Mouse (Mus musculus) cerebellum, postnatal 10 days (tissue): Measurements from ENCODE around the gene Setd7.

Source experiments
- DNase-seq, 2 experiments: peaks; one replicate each; pipeline ENCODE4 v3.0.0; 2021; ENCODE audit warnings: mixed read lengths in 2 of 2

The Setd7 gene

DNA sequence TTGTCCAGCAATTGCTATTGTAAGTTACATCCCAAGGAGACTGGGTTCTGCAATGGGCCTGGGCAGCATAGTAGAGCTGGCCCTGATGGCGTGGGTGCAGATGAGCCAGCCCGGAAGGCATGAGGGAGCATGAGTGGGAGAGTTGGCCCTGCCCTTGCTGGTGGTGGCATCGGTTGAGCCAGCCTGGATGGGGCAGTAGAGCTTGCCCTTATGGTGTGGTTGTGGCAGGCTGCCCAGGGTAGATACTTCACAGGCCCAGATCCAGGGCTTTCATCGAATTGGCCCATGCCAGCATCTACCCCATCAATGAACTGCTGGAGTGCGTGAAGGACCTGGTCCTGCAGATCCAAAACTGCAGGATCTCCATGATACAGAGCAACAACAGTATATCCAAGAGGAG is 48.7 kb downstream of the Setd7 start:
- DNase-seq, result peak; percentile 64 to 74

DNA sequence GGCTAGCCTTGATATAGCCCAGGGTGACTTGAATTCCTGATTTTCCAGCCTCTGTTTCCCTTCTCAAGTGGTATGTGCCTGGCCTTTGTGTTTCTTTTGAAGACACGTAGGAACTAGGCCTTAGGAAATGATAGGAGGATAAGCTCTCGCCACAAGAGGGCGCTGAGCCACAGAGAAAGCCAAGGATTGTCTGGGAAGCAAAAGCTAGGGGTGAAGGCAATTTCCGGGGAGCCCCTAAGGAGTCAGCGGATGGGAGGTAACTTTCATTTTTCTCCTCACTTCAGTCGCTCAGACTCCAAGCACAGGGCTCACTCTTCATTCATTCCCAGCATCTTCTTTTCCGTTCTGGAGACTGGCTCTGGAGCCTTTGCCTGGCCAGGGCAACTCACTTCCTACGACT is 49.8 kb downstream of the Setd7 start:
- DNase-seq, result peak; percentile 90 to 91

- peak; percentile 56 to 59 for DNase-seq
Observed at GRCm38 (mm10) chr3:51505465-51505864, 55.2 kb downstream of the Setd7 start.

DNA sequence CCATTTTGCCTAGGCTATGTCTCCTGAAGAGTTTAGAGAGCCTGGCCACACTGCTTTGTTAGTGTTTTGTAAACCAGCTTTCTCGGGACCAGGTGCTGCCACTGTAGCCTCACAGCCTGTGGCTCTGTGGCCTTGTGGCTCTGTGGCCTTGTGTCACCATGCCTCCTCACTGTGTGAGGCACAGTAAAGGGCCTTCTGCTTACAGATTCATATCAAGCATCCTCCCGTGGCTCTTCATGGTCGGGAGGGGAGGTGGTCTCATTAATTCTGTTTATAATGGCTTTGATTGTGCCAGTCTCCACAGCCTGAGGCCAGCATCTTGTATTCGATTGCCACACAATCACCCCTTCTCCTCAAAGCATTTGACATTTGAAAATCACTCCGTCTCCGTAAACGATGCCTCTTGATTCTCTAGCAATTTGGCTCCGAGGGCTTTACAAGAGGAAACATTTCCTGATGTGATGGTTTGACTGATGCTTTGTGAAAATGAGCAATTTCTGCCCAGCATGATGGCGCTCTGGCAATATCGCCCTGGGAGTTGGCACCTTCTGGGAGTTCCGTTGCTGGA is 56.2 kb downstream of the Setd7 start:
- DNase-seq, result no peak

DNA sequence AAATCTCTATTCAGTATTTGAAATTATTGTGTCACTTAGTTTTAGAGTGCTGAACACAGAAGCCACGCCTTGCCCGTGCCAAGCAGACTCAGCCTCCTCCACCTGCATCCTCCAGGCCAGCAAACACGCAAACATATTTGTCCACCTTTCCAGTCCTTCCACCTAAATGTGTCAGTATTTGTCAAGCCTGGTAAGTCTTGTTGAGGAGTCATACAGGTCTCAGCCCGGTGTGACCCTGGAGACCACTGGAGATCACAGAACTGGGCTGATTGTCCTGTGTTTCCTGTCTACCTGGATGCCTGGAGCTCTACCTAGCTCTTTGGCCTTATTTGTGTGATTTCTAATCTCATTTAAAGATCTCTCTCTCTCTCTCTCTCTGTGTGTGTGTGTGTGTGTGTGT is 60.8 kb downstream of the Setd7 start:
- DNase-seq, result no peak

GRCm38 (mm10) chr3:51498659-51499058 is 62.0 kb downstream of the Setd7 start:
- DNase-seq, result no peak

- no peak for DNase-seq
Observed at GRCm38 (mm10) chr3:51497978-51498377, 62.7 kb downstream of the Setd7 start.

DNA sequence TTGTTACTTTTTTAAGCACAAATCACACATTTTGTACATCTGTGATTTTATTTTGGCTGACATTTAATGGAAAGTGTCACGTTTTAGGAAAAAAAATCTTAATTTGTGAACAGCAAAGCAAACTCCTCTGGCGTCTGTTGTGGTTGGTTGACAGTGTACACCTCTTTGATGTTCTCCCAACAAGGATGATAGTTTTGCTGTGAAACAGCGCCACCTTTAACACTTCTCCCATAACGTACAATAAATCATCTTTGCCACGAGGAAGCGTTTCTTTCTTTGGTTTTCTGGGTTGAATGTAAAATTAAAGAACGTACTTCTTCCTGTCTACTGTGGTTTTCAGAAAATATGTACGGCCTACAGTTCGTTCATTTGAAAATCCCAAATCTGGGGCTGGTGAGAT is 65.0 kb downstream of the Setd7 start:
- DNase-seq, result no peak

GRCm38 (mm10) chr3:51494466-51494865 is 66.2 kb downstream of the Setd7 start:
- DNase-seq, result no peak

DNA sequence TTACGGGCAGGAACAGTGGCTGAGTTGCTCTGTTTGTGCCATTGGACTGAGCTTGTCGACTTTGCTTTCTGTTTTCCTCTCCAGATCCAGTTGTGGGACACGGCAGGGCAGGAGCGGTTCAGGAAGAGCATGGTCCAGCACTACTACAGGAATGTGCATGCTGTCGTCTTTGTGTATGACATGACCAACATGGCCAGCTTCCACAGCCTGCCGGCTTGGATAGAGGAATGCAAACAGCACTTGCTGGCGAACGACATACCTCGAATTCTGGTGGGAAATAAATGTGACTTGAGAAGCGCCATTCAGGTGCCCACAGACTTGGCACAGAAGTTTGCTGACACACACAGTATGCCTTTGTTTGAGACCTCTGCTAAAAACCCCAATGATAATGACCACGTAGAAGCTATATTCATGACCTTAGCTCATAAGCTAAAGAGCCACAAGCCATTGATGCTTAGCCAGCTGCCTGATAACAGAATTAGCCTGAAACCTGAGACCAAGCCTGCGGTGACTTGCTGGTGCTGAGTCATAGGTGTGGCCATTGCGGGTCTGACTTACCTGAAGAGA is 67.3 kb downstream of the Setd7 start:
- no peak for DNase-seq

DNA sequence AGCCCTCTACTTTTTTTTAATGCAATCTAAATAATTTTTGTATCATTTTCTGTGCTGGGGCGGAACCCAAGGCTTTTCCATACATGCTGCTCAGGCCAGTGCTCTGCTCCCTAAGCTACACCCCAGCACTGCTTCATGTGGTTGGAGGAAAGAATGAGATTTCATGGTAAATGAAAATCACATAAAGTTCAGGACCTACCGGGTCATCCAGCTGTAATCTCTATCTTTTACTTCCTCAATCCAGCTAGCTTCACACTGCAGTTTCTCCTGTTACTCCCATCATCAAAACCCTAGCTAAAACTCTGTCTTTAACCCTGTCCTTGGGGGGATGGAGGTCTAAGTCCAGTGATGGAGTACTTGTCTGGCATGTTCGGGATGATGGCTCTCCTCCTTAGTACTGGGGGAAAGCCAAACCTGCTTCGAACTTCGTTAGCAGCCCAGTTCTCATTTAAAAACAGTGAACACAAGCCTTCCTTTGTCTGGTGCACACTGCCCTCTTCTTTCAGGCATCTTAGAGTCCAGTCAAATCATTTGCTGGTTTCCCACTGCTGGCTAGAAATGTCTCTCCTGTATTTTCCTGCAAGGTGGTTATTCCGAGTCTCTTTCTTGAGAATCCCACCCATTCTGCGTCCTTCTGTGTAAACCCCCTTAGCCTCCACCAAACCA is 70.5 kb downstream of the Setd7 start:
- no peak for DNase-seq

- DNase-seq, result peak; percentile 45 to 48
Observed at GRCm38 (mm10) chr3:51486491-51487195, 74.0 kb downstream of the Setd7 start.

GRCm38 (mm10) chr3:51485347-51485746 is 75.3 kb downstream of the Setd7 start:
- DNase-seq, result no peak

DNA sequence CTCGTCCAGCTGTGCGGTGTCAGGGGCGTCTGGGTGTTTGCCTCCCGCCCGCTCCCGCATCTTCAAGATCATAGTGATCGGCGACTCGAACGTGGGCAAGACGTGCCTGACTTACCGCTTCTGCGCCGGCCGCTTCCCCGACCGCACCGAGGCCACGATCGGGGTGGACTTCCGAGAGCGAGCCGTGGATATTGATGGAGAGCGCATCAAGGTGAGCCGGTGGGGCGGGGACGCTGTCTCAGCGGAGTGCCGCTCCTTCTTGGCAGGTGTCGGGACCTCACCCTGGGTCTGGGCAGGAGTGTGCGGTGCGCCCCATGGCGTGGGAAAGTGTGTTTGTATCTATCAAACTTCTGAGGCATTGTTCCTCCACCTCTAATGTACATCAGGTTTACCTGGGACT is 76.3 kb downstream of the Setd7 start:
- no peak for DNase-seq

DNA sequence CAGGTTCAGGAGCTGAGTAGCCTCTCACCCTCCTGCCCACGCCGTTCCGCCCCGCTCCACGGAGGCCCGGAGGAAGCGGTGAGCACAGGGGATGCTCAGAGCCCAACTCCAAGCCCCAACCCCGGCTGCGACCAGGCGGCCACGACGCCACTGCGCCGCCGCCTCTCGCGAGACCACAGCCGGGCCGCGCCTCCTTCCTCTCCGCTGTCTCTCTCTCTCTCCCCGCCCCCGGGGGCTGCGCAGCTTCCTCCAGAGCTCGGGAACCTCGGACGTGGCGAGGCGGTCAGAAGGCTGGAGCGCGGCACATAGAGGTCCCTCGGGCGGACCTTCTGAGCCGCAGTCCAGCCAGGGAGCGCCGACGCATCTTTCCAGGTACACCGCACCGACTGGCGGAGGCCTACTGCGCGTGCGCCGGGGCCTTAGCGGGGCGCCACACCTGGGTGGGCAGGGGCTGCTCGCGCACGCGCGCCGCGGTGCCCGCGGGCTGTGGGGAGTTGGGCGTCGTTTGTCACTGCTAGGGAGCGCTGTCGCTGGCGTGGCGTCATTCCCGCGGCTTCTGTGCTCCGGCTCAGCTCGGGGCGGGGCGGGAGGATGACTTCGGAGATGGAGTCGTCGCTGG is 76.8 kb downstream of the Setd7 start, which contains the start of gene Rab33b:
Gene Rab33b, plus strand, starts transcription at position 180 of the 619 bp plus-strand sequence.
- peak; percentile 98 to 99 for DNase-seq

DNA sequence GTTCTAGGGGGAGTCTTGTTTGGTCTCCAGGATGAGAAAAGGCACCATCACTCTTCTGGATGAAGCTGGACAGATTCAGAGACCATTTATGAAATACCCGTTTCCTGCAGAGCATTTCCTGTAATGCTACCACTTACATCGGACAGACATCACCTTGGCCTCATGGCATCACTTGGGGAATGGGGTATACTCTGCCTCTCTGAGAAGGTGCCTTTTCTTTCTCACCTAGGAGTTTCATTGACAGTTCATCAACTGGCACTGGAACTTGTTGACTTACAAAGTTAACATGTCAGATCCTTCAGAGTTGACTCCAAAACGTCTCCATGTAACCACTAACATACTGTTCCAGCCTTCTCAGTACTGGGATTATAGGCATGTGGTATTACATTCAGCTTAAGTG is 77.9 kb downstream of the Setd7 start:
- DNase-seq, result no peak

DNA sequence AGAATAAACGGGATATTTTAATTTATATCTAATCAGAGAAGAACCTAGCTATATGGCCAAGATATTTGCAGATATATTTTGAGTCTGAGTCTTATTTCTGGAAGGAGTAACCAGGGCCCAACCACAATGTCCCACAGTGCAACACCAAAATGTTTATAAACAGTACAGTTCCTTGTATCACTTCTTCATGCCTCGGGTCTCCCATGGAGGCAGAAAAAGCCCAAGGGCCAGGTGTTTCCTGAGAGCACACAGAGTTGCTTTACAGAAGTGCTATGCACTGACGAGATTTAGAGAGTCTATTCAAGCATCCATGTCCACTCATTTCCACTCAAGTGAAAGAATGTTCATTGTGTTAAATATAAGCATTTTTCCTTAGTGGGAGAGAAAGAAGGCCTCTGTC is 78.8 kb downstream of the Setd7 start:
- no peak for DNase-seq

- DNase-seq, result peak; percentile 77 to 80
Observed at GRCm38 (mm10) chr3:51481059-51481458, 79.6 kb downstream of the Setd7 start.

DNA sequence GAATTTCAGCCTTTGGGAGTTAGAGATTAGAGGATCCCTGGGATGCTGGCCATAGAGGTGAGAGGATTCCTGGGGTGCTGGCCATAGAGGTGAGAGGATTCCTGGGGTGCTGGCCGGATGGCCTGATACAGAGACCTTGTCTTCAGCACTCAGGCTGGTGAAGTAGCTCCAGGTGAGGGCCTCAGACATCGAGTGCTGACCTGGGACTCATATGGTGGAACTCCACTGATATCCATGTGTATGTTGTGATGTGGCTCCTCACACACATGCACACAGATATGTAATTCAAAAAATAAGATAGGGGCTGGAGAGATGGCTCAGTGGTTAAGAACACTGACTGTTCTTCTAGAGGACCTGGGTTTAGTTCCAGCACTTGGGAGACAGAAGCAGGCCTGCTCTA is 80.8 kb downstream of the Setd7 start:
- DNase-seq, result no peak

GRCm38 (mm10) chr3:51475706-51476105 is 85.0 kb downstream of the Setd7 start:
- DNase-seq, result no peak

DNA sequence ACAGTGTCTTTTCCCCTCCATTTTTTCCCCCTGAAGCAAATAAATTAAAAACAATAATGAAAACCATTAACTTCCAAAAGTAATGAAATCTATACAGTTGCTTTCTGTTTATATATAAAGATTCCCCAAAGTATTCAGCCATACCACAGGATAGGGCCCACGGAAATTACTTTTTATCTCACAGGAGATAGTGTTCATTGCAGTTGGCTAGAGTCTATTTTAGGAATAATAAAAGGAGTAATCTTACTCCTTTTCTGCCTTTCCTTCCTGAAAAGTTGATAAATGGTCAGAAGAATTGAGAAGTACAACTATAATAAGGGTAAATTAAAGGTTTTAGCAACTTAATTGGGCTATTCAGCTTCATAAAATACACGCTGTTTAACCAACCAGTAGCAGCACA is 92.1 kb downstream of the Setd7 start:
- DNase-seq, result no peak
